Mouse (Mus musculus) retina, adult 2 months (tissue): ENCODE measurements at regions not wholly inside any gene's neighbourhood (a gene's known extent, or its start where the extent isn't known, plus 50 kb on each side); places are given as distances from the start of the nearest gene placed in this dataset.
"Not testable (repeated sequence)": the region's sequence is repeated elsewhere in the genome, so short reads cannot be mapped to it uniquely, and the experiment has no call there.

Experiments
- DNase-seq: peaks from one replicate; pipeline ENCODE4 v3.0.0-alpha.2; 2012; ENCODE audit warnings: low read depth, low spot score

- DNase-seq: no peak
Measured at GRCm38 (mm10) chr7:61615156-61615555, 731.2 kb upstream of the Ndn start.

- no peak for DNase-seq
Measured at GRCm38 (mm10) chr7:61644893-61645545, 701.4 kb upstream of the Ndn start.

GRCm38 (mm10) chr7:61658086-61658485 lies 688.3 kb upstream of the Ndn start:
- no peak for DNase-seq

GRCm38 (mm10) chr7:61683080-61683479 lies 663.3 kb upstream of the Ndn start:
- DNase-seq: no peak

GRCm38 (mm10) chr7:61685052-61685655 lies 661.2 kb upstream of the Ndn start:
- DNase-seq: no peak

- DNase-seq: no peak
Measured at GRCm38 (mm10) chr7:61726149-61726548, 620.2 kb upstream of the Ndn start.

- no peak for DNase-seq
Measured at GRCm38 (mm10) chr7:61737511-61737910, 608.9 kb upstream of the Ndn start.

- DNase-seq: not testable (repeated sequence)
Measured at GRCm38 (mm10) chr7:61739336-61739735, 607.0 kb upstream of the Ndn start.

GRCm38 (mm10) chr7:61769826-61770225 lies 576.5 kb upstream of the Ndn start:
- no peak for DNase-seq

- no peak for DNase-seq
Measured at GRCm38 (mm10) chr7:61790113-61790796, 556.1 kb upstream of the Ndn start.

GRCm38 (mm10) chr7:61836827-61837226 lies 509.5 kb upstream of the Ndn start:
- no peak for DNase-seq

GRCm38 (mm10) chr7:61837240-61837639 lies 509.1 kb upstream of the Ndn start:
- no peak for DNase-seq

GRCm38 (mm10) chr7:61851949-61852348 lies 494.4 kb upstream of the Ndn start:
- no peak for DNase-seq

- DNase-seq: no peak
Measured at GRCm38 (mm10) chr7:61864517-61864916, 481.9 kb upstream of the Ndn start.

- no peak for DNase-seq
Measured at GRCm38 (mm10) chr7:61866376-61866775, 480.0 kb upstream of the Ndn start.

- DNase-seq: no peak
Measured at GRCm38 (mm10) chr7:61876220-61876619, 470.1 kb upstream of the Ndn start.

- DNase-seq: peak; percentile 13
Measured at GRCm38 (mm10) chr7:61877311-61878065, 468.9 kb upstream of the Ndn start.

- no peak for DNase-seq
Measured at GRCm38 (mm10) chr7:61878095-61878494, 468.3 kb upstream of the Ndn start.

GRCm38 (mm10) chr7:61878585-61878984 lies 467.8 kb upstream of the Ndn start:
- no peak for DNase-seq
